Mouse (Mus musculus): ENCODE measurements around the gene Acot2. TPM values are rescaled to one million over a fixed set of nuclear protein-coding genes. Genes with fewer than 3 reads are reported as not detected.
"Not testable (repeated sequence)": the region's sequence is repeated elsewhere in the genome, so short reads cannot be mapped to it uniquely, and the experiment has no call there.

Acot2 gene
- polyA plus RNA-seq, 1 experiment from 2014 or later: 40.9 TPM

- not testable (repeated sequence) for H3K27ac ChIP-seq (ENCODE audit: low read length); H3K36me3 ChIP-seq (ENCODE audit: insufficient read depth, low read length); H3K9ac ChIP-seq (replicated peaks; ENCODE audit: low read length); H3K4me3 ChIP-seq (ENCODE audit: low read length); H3K4me1 ChIP-seq (ENCODE audit: insufficient read depth, low read length); H3K9me3 ChIP-seq (ENCODE audit: low read length); H3K4me2 ChIP-seq (replicated peaks; ENCODE audit: low read depth, low read length); ATAC-seq (ENCODE audit: low FRiP score, low TSS enrichment); H3K27me3 ChIP-seq (ENCODE audit: insufficient read depth, low read length)
- 74% methylated on average over 3 of the region's 3 CpGs for WGBS
Measured at GRCm38 (mm10) chr12:84028328-84028727, 40.7 kb downstream of the Acot2 start.

GRCm38 (mm10) chr12:84029043-84029442, 41.4 kb downstream of the Acot2 start:
- not testable (repeated sequence) for H3K9me3 ChIP-seq (ENCODE audit: low read length); H3K9ac ChIP-seq (replicated peaks; ENCODE audit: low read length); H3K27ac ChIP-seq (ENCODE audit: low read length); H3K4me1 ChIP-seq (ENCODE audit: insufficient read depth, low read length); H3K4me2 ChIP-seq (replicated peaks; ENCODE audit: low read depth, low read length); H3K36me3 ChIP-seq (ENCODE audit: insufficient read depth, low read length); ATAC-seq (ENCODE audit: low FRiP score, low TSS enrichment); H3K4me3 ChIP-seq (ENCODE audit: low read length); H3K27me3 ChIP-seq (ENCODE audit: insufficient read depth, low read length)
- WGBS: 100% methylated on average over 1 of the region's 1 CpGs

GRCm38 (mm10) chr12:84030659-84031332, 43.1 kb downstream of the Acot2 start:
- H3K4me2 ChIP-seq (replicated peaks; ENCODE audit: low read depth, low read length): no peak overlapping the region
- H3K9me3 ChIP-seq (ENCODE audit: low read length): no peaks in the 10 kb centered on the region
- peak; percentile 49; the same call in 1 of the 2 replicates for ATAC-seq (ENCODE audit: low FRiP score, low TSS enrichment)
- H3K36me3 ChIP-seq (ENCODE audit: insufficient read depth, low read length): no peaks in the 10 kb centered on the region
- H3K9ac ChIP-seq (replicated peaks; ENCODE audit: low read length): no peak overlapping the region
- no peaks in the 10 kb centered on the region for H3K27me3 ChIP-seq (ENCODE audit: insufficient read depth, low read length)
- 66% methylated on average over 4 of the region's 4 CpGs for WGBS
- H3K27ac ChIP-seq (ENCODE audit: low read length): no peak overlapping the region
- H3K4me3 ChIP-seq (ENCODE audit: low read length): no peak overlapping the region
- H3K4me1 ChIP-seq (ENCODE audit: insufficient read depth, low read length): no peaks in the 10 kb centered on the region

GRCm38 (mm10) chr12:84032854-84033253, 45.2 kb downstream of the Acot2 start:
- Histone ChIP-seq H3K4me3 (ENCODE audit: low read length) (no peak overlapping the region), H3K9ac (replicated peaks; ENCODE audit: low read length) (no peak overlapping the region), H3K4me2 (replicated peaks; ENCODE audit: low read depth, low read length) (no peak overlapping the region), H3K4me1 (ENCODE audit: insufficient read depth, low read length) (no peaks in the 10 kb centered on the region), H3K27ac (ENCODE audit: low read length) (no peak overlapping the region), H3K27me3 (ENCODE audit: insufficient read depth, low read length) (no peaks in the 10 kb centered on the region), H3K9me3 (ENCODE audit: low read length) (no peaks in the 10 kb centered on the region), H3K36me3 (ENCODE audit: insufficient read depth, low read length) (no peaks in the 10 kb centered on the region)
- ATAC-seq (ENCODE audit: low FRiP score, low TSS enrichment): no peak
- 87% methylated on average over 4 of the region's 4 CpGs for WGBS

- H3K4me3 ChIP-seq (ENCODE audit: low read length); H3K4me2 ChIP-seq (replicated peaks; ENCODE audit: low read depth, low read length); H3K27me3 ChIP-seq (ENCODE audit: insufficient read depth, low read length); H3K27ac ChIP-seq (ENCODE audit: low read length); H3K4me1 ChIP-seq (ENCODE audit: insufficient read depth, low read length); H3K36me3 ChIP-seq (ENCODE audit: insufficient read depth, low read length); H3K9me3 ChIP-seq (ENCODE audit: low read length); ATAC-seq (ENCODE audit: low FRiP score, low TSS enrichment); H3K9ac ChIP-seq (replicated peaks; ENCODE audit: low read length): not testable (repeated sequence)
- WGBS: 77% methylated on average over 2 of the region's 2 CpGs
Measured at GRCm38 (mm10) chr12:84033302-84033701, 45.6 kb downstream of the Acot2 start.

- WGBS: 21% methylated on average over 4 of the region's 4 CpGs
- no peak for ATAC-seq (ENCODE audit: low FRiP score, low TSS enrichment)
- H3K4me1 ChIP-seq (ENCODE audit: insufficient read depth, low read length): no peaks in the 10 kb centered on the region
Measured at GRCm38 (mm10) chr12:84034108-84034507, 46.4 kb downstream of the Acot2 start.

GRCm38 (mm10) chr12:84038241-84038640, 50.6 kb downstream of the Acot2 start, which contains the start of gene Acot4:
Gene Acot4 (plus strand): TSS chr12:84038379.
- peak within 1 kb of the TSS; percentile 50 for H3K4me3 ChIP-seq (ENCODE audit: low read length)
- peak within 1 kb of the TSS; percentile 75 for H3K4me2 ChIP-seq (replicated peaks; ENCODE audit: low read depth, low read length)
- not testable (repeated sequence) for H3K9me3 ChIP-seq (ENCODE audit: low read length); H3K36me3 ChIP-seq (ENCODE audit: insufficient read depth, low read length); H3K27me3 ChIP-seq (ENCODE audit: insufficient read depth, low read length); H3K4me1 ChIP-seq (ENCODE audit: insufficient read depth, low read length); H3K27ac ChIP-seq (ENCODE audit: low read length)
- WGBS: 2% methylated on average over 31 of the region's 32 CpGs
- ATAC-seq (ENCODE audit: low FRiP score, low TSS enrichment): peak; percentile 69
- H3K9ac ChIP-seq (replicated peaks; ENCODE audit: low read length): peak within 1 kb of the TSS; percentile 70

More at GRCm38 (mm10) chr12:84034108-84034507, 46.4 kb downstream of the Acot2 start:
- Histone ChIP-seq H3K4me3 (ENCODE audit: low read length) (no peak overlapping the region), H3K9ac (replicated peaks; ENCODE audit: low read length) (no peak overlapping the region), H3K9me3 (ENCODE audit: low read length) (no peaks in the 10 kb centered on the region), H3K27me3 (ENCODE audit: insufficient read depth, low read length) (no peaks in the 10 kb centered on the region), H3K27ac (ENCODE audit: low read length) (no peak overlapping the region), H3K4me2 (replicated peaks; ENCODE audit: low read depth, low read length) (no peak overlapping the region), H3K36me3 (ENCODE audit: insufficient read depth, low read length) (no peaks in the 10 kb centered on the region)

- not testable (repeated sequence) for H3K4me1 ChIP-seq (ENCODE audit: insufficient read depth, low read length); H3K27me3 ChIP-seq (ENCODE audit: insufficient read depth, low read length); H3K27ac ChIP-seq (ENCODE audit: low read length); H3K9me3 ChIP-seq (ENCODE audit: low read length); H3K36me3 ChIP-seq (ENCODE audit: insufficient read depth, low read length)
- 1% methylated on average over 36 of the region's 39 CpGs for WGBS
- H3K9ac ChIP-seq (replicated peaks; ENCODE audit: low read length): peak within 1 kb of the TSS; percentile 70
- peak within 1 kb of the TSS; percentile 50 for H3K4me3 ChIP-seq (ENCODE audit: low read length)
- peak within 1 kb of the TSS; percentile 75 for H3K4me2 ChIP-seq (replicated peaks; ENCODE audit: low read depth, low read length)
- ATAC-seq (ENCODE audit: low FRiP score, low TSS enrichment): peak; percentile 78
Measured at GRCm38 (mm10) chr12:84038691-84039111, 51.0 kb downstream of the Acot2 start, which contains the start of gene Gm49366. Gene Gm49366 (plus strand): TSS chr12:84038935.

GRCm38 (mm10) chr12:84042248-84042647, 54.6 kb downstream of the Acot2 start:
- Histone ChIP-seq H3K4me2 (replicated peaks; ENCODE audit: low read depth, low read length) (no peak overlapping the region), H3K9me3 (ENCODE audit: low read length) (peaks cover 8% of the 10 kb centered on the region), H3K4me3 (ENCODE audit: low read length) (no peak overlapping the region), H3K4me1 (ENCODE audit: insufficient read depth, low read length) (no peaks in the 10 kb centered on the region), H3K9ac (replicated peaks; ENCODE audit: low read length) (no peak overlapping the region), H3K36me3 (ENCODE audit: insufficient read depth, low read length) (0 out of 2 replicates have a peak, but pooled peaks cover 3% of the 10 kb centered on the region), H3K27me3 (ENCODE audit: insufficient read depth, low read length) (no peaks in the 10 kb centered on the region), H3K27ac (ENCODE audit: low read length) (peak overlapping the region; percentile 72; the same call in 1 of the 2 replicates)
- WGBS: 70% methylated on average over 5 of the region's 5 CpGs
- ATAC-seq (ENCODE audit: low FRiP score, low TSS enrichment): peak; percentile 70

Data from kidney, embryonic 16.5 days (tissue).